Mouse (Mus musculus): ENCODE measurements around the gene Cdk5rap1. TPM values are rescaled to one million over a fixed set of nuclear protein-coding genes. Genes with fewer than 3 reads are reported as not detected.

Cdk5rap1 gene
- polyA plus RNA-seq (2014; fragmentation: Illumina TruSeq; extraction: RNeasy Lipid Tissue Mini Kit (QIAGEN cat#74804); ENCODE audit: low read depth, low replicate concordance), result 4.5 TPM

GRCm38 (mm10) chr2:154372842-154373500, at the start of gene Cdk5rap1:
Gene Cdk5rap1 (minus strand): TSS chr2:154373010.

GRCm38 (mm10) chr2:154407643-154408445, 35.0 kb upstream of the Cdk5rap1 start, which contains the start of gene Snta1:
Gene Snta1 (minus strand): TSS chr2:154408099.

GRCm38 (mm10) chr2:154306927-154307326, 65.9 kb downstream of the Cdk5rap1 start, which contains the start of gene Bpifb9b:
Gene Bpifb9b (plus strand): TSS chr2:154307227.

Other genes starting within 250 kb of the Cdk5rap1 start
- 35.2 TPM for gene Bpifa3, start 242.7 kb downstream of the Cdk5rap1 start, polyA plus RNA-seq (2014; fragmentation: Illumina TruSeq; extraction: RNeasy Lipid Tissue Mini Kit (QIAGEN cat#74804); ENCODE audit: low read depth, low replicate concordance)
- 0.48 TPM for gene Bpifa1, start 230.1 kb downstream of the Cdk5rap1 start, polyA plus RNA-seq (2014; fragmentation: Illumina TruSeq; extraction: RNeasy Lipid Tissue Mini Kit (QIAGEN cat#74804); ENCODE audit: low read depth, low replicate concordance)
- gene Bpifa5, start 210.4 kb downstream of the Cdk5rap1 start, polyA plus RNA-seq (2014; fragmentation: Illumina TruSeq; extraction: RNeasy Lipid Tissue Mini Kit (QIAGEN cat#74804); ENCODE audit: low read depth, low replicate concordance), result not detected
- gene Bpifb1, start 182.2 kb downstream of the Cdk5rap1 start, polyA plus RNA-seq (2014; fragmentation: Illumina TruSeq; extraction: RNeasy Lipid Tissue Mini Kit (QIAGEN cat#74804); ENCODE audit: low read depth, low replicate concordance), result 0.13 TPM
- 1.4 TPM for gene Bpifb5, start 149.3 kb downstream of the Cdk5rap1 start, polyA plus RNA-seq (2014; fragmentation: Illumina TruSeq; extraction: RNeasy Lipid Tissue Mini Kit (QIAGEN cat#74804); ENCODE audit: low read depth, low replicate concordance)
- gene Bpifb9a, start 115.2 kb downstream of the Cdk5rap1 start, polyA plus RNA-seq (2014; fragmentation: Illumina TruSeq; extraction: RNeasy Lipid Tissue Mini Kit (QIAGEN cat#74804); ENCODE audit: low read depth, low replicate concordance), result not detected
- gene Bpifb9b, start 65.8 kb downstream of the Cdk5rap1 start, polyA plus RNA-seq (2014; fragmentation: Illumina TruSeq; extraction: RNeasy Lipid Tissue Mini Kit (QIAGEN cat#74804); ENCODE audit: low read depth, low replicate concordance), result not detected
- 0.18 TPM for gene Snta1, start 35.1 kb upstream of the Cdk5rap1 start, polyA plus RNA-seq (2014; fragmentation: Illumina TruSeq; extraction: RNeasy Lipid Tissue Mini Kit (QIAGEN cat#74804); ENCODE audit: low read depth, low replicate concordance)
- gene Cbfa2t2, start 63.5 kb upstream of the Cdk5rap1 start, polyA plus RNA-seq (2014; fragmentation: Illumina TruSeq; extraction: RNeasy Lipid Tissue Mini Kit (QIAGEN cat#74804); ENCODE audit: low read depth, low replicate concordance), result 14.8 TPM
- gene 1700003F12Rik, start 174.1 kb upstream of the Cdk5rap1 start, polyA plus RNA-seq (2014; fragmentation: Illumina TruSeq; extraction: RNeasy Lipid Tissue Mini Kit (QIAGEN cat#74804); ENCODE audit: low read depth, low replicate concordance), result 4.3 TPM
- gene Actl10, start 178.8 kb upstream of the Cdk5rap1 start, polyA plus RNA-seq (2014; fragmentation: Illumina TruSeq; extraction: RNeasy Lipid Tissue Mini Kit (QIAGEN cat#74804); ENCODE audit: low read depth, low replicate concordance), result 2.3 TPM
- gene Necab3, start 185.9 kb upstream of the Cdk5rap1 start, polyA plus RNA-seq (2014; fragmentation: Illumina TruSeq; extraction: RNeasy Lipid Tissue Mini Kit (QIAGEN cat#74804); ENCODE audit: low read depth, low replicate concordance), result 4.3 TPM
- 0.10 TPM for gene E2f1, start 196.9 kb upstream of the Cdk5rap1 start, polyA plus RNA-seq (2014; fragmentation: Illumina TruSeq; extraction: RNeasy Lipid Tissue Mini Kit (QIAGEN cat#74804); ENCODE audit: low read depth, low replicate concordance)
- gene Pxmp4, start 230.7 kb upstream of the Cdk5rap1 start, polyA plus RNA-seq (2014; fragmentation: Illumina TruSeq; extraction: RNeasy Lipid Tissue Mini Kit (QIAGEN cat#74804); ENCODE audit: low read depth, low replicate concordance), result 1.0 TPM
- not detected for gene Zfp341, start 240.3 kb upstream of the Cdk5rap1 start, polyA plus RNA-seq (2014; fragmentation: Illumina TruSeq; extraction: RNeasy Lipid Tissue Mini Kit (QIAGEN cat#74804); ENCODE audit: low read depth, low replicate concordance)
- 0.76 TPM for gene 4930519P11Rik, start 240.4 kb upstream of the Cdk5rap1 start, polyA plus RNA-seq (2014; fragmentation: Illumina TruSeq; extraction: RNeasy Lipid Tissue Mini Kit (QIAGEN cat#74804); ENCODE audit: low read depth, low replicate concordance)